Mouse (Mus musculus): ENCODE measurements at regions not wholly inside any gene's neighbourhood (a gene's known extent, or its start where the extent isn't known, plus 50 kb on each side); places are given as distances from the start of the nearest gene placed in this dataset.
A peak's percentile ranks its signal among the peaks of the same experiment; 100 is the strongest.

DNA sequence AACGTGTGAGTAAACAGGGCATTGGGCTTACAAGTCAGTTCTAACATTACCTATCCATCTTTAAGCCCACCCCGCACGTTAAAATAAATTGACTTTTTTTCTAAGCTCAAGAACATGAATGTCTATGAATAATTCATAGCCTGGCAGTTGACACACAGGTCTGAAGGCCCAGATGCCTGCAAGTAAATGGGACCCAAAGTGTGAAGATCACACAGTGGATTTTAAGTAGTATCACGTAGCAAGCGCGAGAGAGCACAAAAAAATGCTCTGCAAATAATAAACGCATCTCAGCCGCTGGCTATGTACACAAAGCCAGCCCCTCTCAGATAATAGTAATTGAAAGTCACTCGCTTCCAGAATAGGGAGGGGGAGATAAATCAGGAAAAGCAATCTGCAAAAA, 410.1 kb upstream of the Gm6657 start:
- no peak overlapping the region for H3K27ac ChIP-seq (ENCODE audit: insufficient read depth, low read length)
- no peaks in the 10 kb centered on the region for H3K4me1 ChIP-seq (ENCODE audit: control insufficient read depth, insufficient read depth, low read length)
- TF ChIP-seq POLR2A (IDR thresholded peaks at IDR 0.05; ENCODE audit: low read depth, low read length) (no peak), CTCF (IDR thresholded peaks at IDR 0.05; ENCODE audit: borderline replicate concordance, insufficient read depth, low read length) (no peak)
- H3K4me3 ChIP-seq (ENCODE audit: insufficient read depth, low read length), result no peak overlapping the region

- H3K4me1 ChIP-seq (ENCODE audit: control insufficient read depth, insufficient read depth, low read length), result no peaks in the 10 kb centered on the region
- TF ChIP-seq CTCF (IDR thresholded peaks at IDR 0.05; ENCODE audit: borderline replicate concordance, insufficient read depth, low read length) (no peak), POLR2A (IDR thresholded peaks at IDR 0.05; ENCODE audit: low read depth, low read length) (no peak)
- no peak overlapping the region for H3K4me3 ChIP-seq (ENCODE audit: insufficient read depth, low read length)
- H3K27ac ChIP-seq (ENCODE audit: insufficient read depth, low read length), result no peak overlapping the region
These were observed 408.4 kb upstream of the Gm6657 start for GRCm38 (mm10) chr12:77785647-77786046.

DNA sequence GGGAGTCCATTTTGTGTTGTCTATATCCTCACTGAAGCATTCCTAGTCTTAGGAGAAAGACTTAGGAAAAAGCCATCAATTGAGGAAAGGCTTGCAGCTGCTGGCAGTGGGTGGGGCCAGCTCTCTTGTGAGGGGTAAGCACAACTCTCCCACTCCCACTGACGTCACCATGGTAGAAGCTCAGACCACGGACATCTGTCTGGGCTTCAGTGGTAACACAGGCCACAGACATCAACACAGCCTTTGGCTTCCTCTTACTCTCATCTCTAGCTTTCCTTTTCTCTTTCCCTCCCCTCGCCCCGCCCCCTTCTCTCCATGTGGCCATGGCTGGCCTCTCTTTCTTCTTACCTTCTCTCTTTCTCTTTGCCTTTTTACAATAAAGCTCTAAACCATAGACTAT, 407.4 kb upstream of the Gm6657 start:
- H3K27ac ChIP-seq (ENCODE audit: insufficient read depth, low read length), result no peak overlapping the region
- TF ChIP-seq CTCF (IDR thresholded peaks at IDR 0.05; ENCODE audit: borderline replicate concordance, insufficient read depth, low read length), result no peak
- no peak for TF ChIP-seq POLR2A (IDR thresholded peaks at IDR 0.05; ENCODE audit: low read depth, low read length)
- no peaks in the 10 kb centered on the region; the same call in 1 of the 2 replicates for H3K4me1 ChIP-seq (ENCODE audit: control insufficient read depth, insufficient read depth, low read length)
- no peak overlapping the region for H3K4me3 ChIP-seq (ENCODE audit: insufficient read depth, low read length)

DNA sequence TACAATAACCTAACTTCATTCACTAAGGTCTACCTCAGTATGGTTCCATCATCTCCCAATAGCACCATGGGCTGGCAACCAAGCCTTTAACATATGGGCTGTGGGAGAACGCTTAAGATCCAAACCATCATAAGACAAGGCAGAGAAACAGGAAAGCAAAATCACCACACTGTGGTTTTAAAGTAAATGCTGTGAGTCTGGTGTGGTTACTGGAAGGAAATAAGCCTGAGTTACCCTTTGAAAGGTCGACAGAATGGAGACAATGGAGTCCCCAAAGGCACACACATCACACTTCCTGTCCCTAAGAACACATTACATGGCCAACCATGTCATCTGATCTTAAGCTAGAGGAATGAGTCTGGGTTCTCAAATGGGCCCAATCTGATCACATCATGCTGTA, 405.8 kb upstream of the Gm6657 start:
- TF ChIP-seq POLR2A (IDR thresholded peaks at IDR 0.05; ENCODE audit: low read depth, low read length), result no peak
- no peak for TF ChIP-seq CTCF (IDR thresholded peaks at IDR 0.05; ENCODE audit: borderline replicate concordance, insufficient read depth, low read length)
- no peaks in the 10 kb centered on the region; the same call in 1 of the 2 replicates for H3K4me1 ChIP-seq (ENCODE audit: control insufficient read depth, insufficient read depth, low read length)
- H3K27ac ChIP-seq (ENCODE audit: insufficient read depth, low read length), result no peak overlapping the region
- H3K4me3 ChIP-seq (ENCODE audit: insufficient read depth, low read length), result no peak overlapping the region

- H3K27ac ChIP-seq (ENCODE audit: insufficient read depth, low read length), result no peak overlapping the region
- TF ChIP-seq POLR2A (IDR thresholded peaks at IDR 0.05; ENCODE audit: low read depth, low read length) (no peak), CTCF (IDR thresholded peaks at IDR 0.05; ENCODE audit: borderline replicate concordance, insufficient read depth, low read length) (peak; percentile 39; the same call in 1 of the 2 replicates)
- no peak overlapping the region for H3K4me3 ChIP-seq (ENCODE audit: insufficient read depth, low read length)
- no peaks in the 10 kb centered on the region; the same call in 1 of the 2 replicates for H3K4me1 ChIP-seq (ENCODE audit: control insufficient read depth, insufficient read depth, low read length)
These were observed 404.6 kb upstream of the Gm6657 start for GRCm38 (mm10) chr12:77789427-77789826.

GRCm38 (mm10) chr12:77789871-77790270, 404.2 kb upstream of the Gm6657 start:
- H3K4me1 ChIP-seq (ENCODE audit: control insufficient read depth, insufficient read depth, low read length), result no peaks in the 10 kb centered on the region; the same call in 1 of the 2 replicates
- TF ChIP-seq CTCF (IDR thresholded peaks at IDR 0.05; ENCODE audit: borderline replicate concordance, insufficient read depth, low read length), result no peak
- TF ChIP-seq POLR2A (IDR thresholded peaks at IDR 0.05; ENCODE audit: low read depth, low read length), result no peak
- no peak overlapping the region for H3K27ac ChIP-seq (ENCODE audit: insufficient read depth, low read length)
- no peak overlapping the region for H3K4me3 ChIP-seq (ENCODE audit: insufficient read depth, low read length)

DNA sequence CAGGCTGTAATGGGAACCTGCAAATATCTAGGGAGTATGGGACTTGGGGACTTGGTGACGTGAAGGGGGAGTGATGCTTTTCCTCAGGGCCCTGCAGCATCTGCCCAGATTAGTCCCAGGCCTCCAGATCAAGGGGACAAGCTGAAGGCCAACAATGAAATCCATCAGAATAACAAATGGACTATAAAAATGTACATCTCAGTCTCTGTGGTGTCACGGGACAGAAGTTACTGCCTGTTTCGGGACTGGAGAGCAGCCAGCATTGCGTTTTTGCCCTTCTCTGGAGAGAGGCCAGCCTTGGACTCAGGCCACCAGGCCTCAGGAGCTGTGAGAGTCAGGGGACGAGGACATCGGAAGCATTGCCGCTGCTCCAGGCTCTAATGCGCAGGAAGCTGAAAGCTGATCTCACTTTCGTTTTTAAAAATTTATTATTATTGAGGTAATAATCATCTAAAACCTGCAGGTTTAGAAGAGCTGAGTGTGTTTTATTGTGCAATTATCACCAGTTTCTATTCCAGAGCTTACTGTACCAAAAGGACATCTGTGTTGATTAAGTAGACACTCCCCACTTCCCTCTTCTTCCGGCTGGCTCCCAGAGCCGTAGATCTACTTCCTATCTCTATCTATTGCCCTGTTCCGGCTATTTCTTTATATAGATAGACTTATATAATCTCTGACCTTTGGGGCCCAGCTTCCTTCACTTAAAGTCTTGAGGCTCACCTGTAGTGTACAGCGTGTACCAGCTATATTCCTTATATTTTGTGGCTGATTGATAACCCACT, 403.0 kb upstream of the Gm6657 start:
- no peak for TF ChIP-seq POLR2A (IDR thresholded peaks at IDR 0.05; ENCODE audit: low read depth, low read length)
- TF ChIP-seq CTCF (IDR thresholded peaks at IDR 0.05; ENCODE audit: borderline replicate concordance, insufficient read depth, low read length), result no peak
- Histone ChIP-seq H3K4me3 (ENCODE audit: insufficient read depth, low read length) (no peak overlapping the region), H3K4me1 (ENCODE audit: control insufficient read depth, insufficient read depth, low read length) (no peaks in the 10 kb centered on the region; the same call in 1 of the 2 replicates), H3K27ac (ENCODE audit: insufficient read depth, low read length) (no peak overlapping the region)

- Histone ChIP-seq H3K4me1 (ENCODE audit: control insufficient read depth, insufficient read depth, low read length) (no peaks in the 10 kb centered on the region; the same call in 1 of the 2 replicates), H3K4me3 (ENCODE audit: insufficient read depth, low read length) (no peak overlapping the region), H3K27ac (ENCODE audit: insufficient read depth, low read length) (no peak overlapping the region)
- TF ChIP-seq CTCF (IDR thresholded peaks at IDR 0.05; ENCODE audit: borderline replicate concordance, insufficient read depth, low read length), result no peak
- TF ChIP-seq POLR2A (IDR thresholded peaks at IDR 0.05; ENCODE audit: low read depth, low read length), result no peak
These were observed 395.5 kb upstream of the Gm6657 start for GRCm38 (mm10) chr12:77798516-77798915.

- H3K4me1 ChIP-seq (ENCODE audit: control insufficient read depth, insufficient read depth, low read length), result no peaks in the 10 kb centered on the region; the same call in 1 of the 2 replicates
- TF ChIP-seq POLR2A (IDR thresholded peaks at IDR 0.05; ENCODE audit: low read depth, low read length), result no peak
- no peak for TF ChIP-seq CTCF (IDR thresholded peaks at IDR 0.05; ENCODE audit: borderline replicate concordance, insufficient read depth, low read length)
- no peak overlapping the region for H3K27ac ChIP-seq (ENCODE audit: insufficient read depth, low read length)
- H3K4me3 ChIP-seq (ENCODE audit: insufficient read depth, low read length), result no peak overlapping the region
These were observed 394.8 kb upstream of the Gm6657 start for GRCm38 (mm10) chr12:77799134-77799770.

- Histone ChIP-seq H3K4me3 (ENCODE audit: insufficient read depth, low read length) (no peak overlapping the region), H3K4me1 (ENCODE audit: control insufficient read depth, insufficient read depth, low read length) (no peaks in the 10 kb centered on the region), H3K27ac (ENCODE audit: insufficient read depth, low read length) (no peak overlapping the region)
- TF ChIP-seq CTCF (IDR thresholded peaks at IDR 0.05; ENCODE audit: borderline replicate concordance, insufficient read depth, low read length), result no peak
- TF ChIP-seq POLR2A (IDR thresholded peaks at IDR 0.05; ENCODE audit: low read depth, low read length), result no peak
These were observed 386.4 kb upstream of the Gm6657 start for GRCm38 (mm10) chr12:77807674-77808073.
